Mouse (Mus musculus) embryonic fibroblast, embryonic 13.5 days (primary cell): ENCODE results near the gene Agrp. TPM values are rescaled to one million over a fixed set of nuclear protein-coding genes. Genes with fewer than 3 reads are reported as not detected.

ENCODE experiments used
- H3K27ac ChIP-seq: 2 replicates; pipeline ENCODE4 v1.5.1; 2012; ENCODE audit warnings: low read length, control low read depth, inconsistent platforms; ENCODE audit not compliant: insufficient read depth
- H3K4me1 ChIP-seq: 2 replicates; pipeline ENCODE4 v1.6.1; 2011; ENCODE audit warnings: low read length; ENCODE audit not compliant: control insufficient read depth, insufficient read depth
- H3K4me3 ChIP-seq: 2 replicates; pipeline ENCODE4 v1.5.1; 2011; ENCODE audit warnings: mild to moderate bottlenecking, control low read depth, low read length; ENCODE audit not compliant: insufficient read depth
- CTCF ChIP-seq: IDR thresholded peaks from 2 replicates; pipeline ENCODE4 v1.5.1; 2011; ENCODE audit warnings: mild to moderate bottlenecking, control low read depth, low read length, moderate library complexity, borderline replicate concordance; ENCODE audit not compliant: insufficient read depth
- POLR2A ChIP-seq: IDR thresholded peaks from 2 replicates; pipeline ENCODE4 v1.6.1; 2011; ENCODE audit warnings: low read depth, mild to moderate bottlenecking, control low read depth, low read length, moderate library complexity
- polyA plus RNA-seq: library from polyadenylated mRNA; stranded (reverse); fragments of >200 nt; gene quantifications from 2 replicates; pipeline ENCODE4 v1.2.4, GENCODE M21; 2011; ENCODE audit warnings: low read depth; ENCODE audit not compliant: missing spikeins, insufficient read length

The Agrp gene
- polyA plus RNA-seq, 1 experiment = not detected

- no peak for TF ChIP-seq CTCF
- no peak for TF ChIP-seq POLR2A
- Histone ChIP-seq H3K4me3 (no peak overlapping the region), H3K27ac (no peak overlapping the region), H3K4me1 (peaks cover 23% of the 10 kb centered on the region)
Observed at GRCm38 (mm10) chr8:105544544-105545205, 92.5 kb downstream of the Agrp start.

GRCm38 (mm10) chr8:105543703-105544102, 93.5 kb downstream of the Agrp start:
- peaks cover 23% of the 10 kb centered on the region for H3K4me1 ChIP-seq
- H3K4me3 ChIP-seq = no peak overlapping the region
- no peak for TF ChIP-seq CTCF
- no peak overlapping the region for H3K27ac ChIP-seq

GRCm38 (mm10) chr8:105542808-105543207, 94.4 kb downstream of the Agrp start:
- H3K27ac ChIP-seq = no peak overlapping the region
- TF ChIP-seq POLR2A (no peak), CTCF (no peak)
- no peak overlapping the region for H3K4me3 ChIP-seq
- H3K4me1 ChIP-seq = peaks cover 23% of the 10 kb centered on the region

- no peak overlapping the region for H3K27ac ChIP-seq
- H3K4me1 ChIP-seq = peaks cover 21% of the 10 kb centered on the region
- H3K4me3 ChIP-seq = no peak overlapping the region
- TF ChIP-seq CTCF (no peak), POLR2A (no peak)
Observed at GRCm38 (mm10) chr8:105542032-105542656, 95.0 kb downstream of the Agrp start.

- H3K4me1 ChIP-seq = peaks cover 5% of the 10 kb centered on the region; the same call in 1 of the 2 replicates
- H3K4me3 ChIP-seq = no peak overlapping the region
- TF ChIP-seq POLR2A (no peak), CTCF (no peak)
- H3K27ac ChIP-seq = no peak overlapping the region
Observed at GRCm38 (mm10) chr8:105538940-105539339, 98.3 kb downstream of the Agrp start.

- Histone ChIP-seq H3K27ac (no peak overlapping the region), H3K4me3 (no peak overlapping the region), H3K4me1 (0 out of 2 replicates have a peak, but pooled peaks cover 2% of the 10 kb centered on the region)
- TF ChIP-seq POLR2A = no peak
- no peak for TF ChIP-seq CTCF
Observed at GRCm38 (mm10) chr8:105537011-105537677, 100.0 kb downstream of the Agrp start.

GRCm38 (mm10) chr8:105536546-105536945, 100.6 kb downstream of the Agrp start:
- Histone ChIP-seq H3K4me3 (no peak overlapping the region), H3K4me1 (0 out of 2 replicates have a peak, but pooled peaks cover 2% of the 10 kb centered on the region), H3K27ac (no peak overlapping the region)
- TF ChIP-seq POLR2A = no peak
- TF ChIP-seq CTCF = no peak

- no peaks in the 10 kb centered on the region for H3K4me1 ChIP-seq
- TF ChIP-seq POLR2A (no peak), CTCF (peak; percentile 75)
- H3K27ac ChIP-seq = no peak overlapping the region
- H3K4me3 ChIP-seq = no peak overlapping the region
Observed at GRCm38 (mm10) chr8:105533892-105534329, 103.3 kb downstream of the Agrp start.

GRCm38 (mm10) chr8:105533439-105533838, 103.8 kb downstream of the Agrp start:
- no peaks in the 10 kb centered on the region for H3K4me1 ChIP-seq
- H3K27ac ChIP-seq = no peak overlapping the region
- no peak for TF ChIP-seq CTCF
- TF ChIP-seq POLR2A = no peak
- no peak overlapping the region for H3K4me3 ChIP-seq

- TF ChIP-seq CTCF = peak; percentile 37; the same call in 1 of the 2 replicates
- TF ChIP-seq POLR2A = no peak
- Histone ChIP-seq H3K4me3 (no peak overlapping the region), H3K27ac (no peak overlapping the region), H3K4me1 (no peaks in the 10 kb centered on the region)
Observed at GRCm38 (mm10) chr8:105531774-105532173, 105.4 kb downstream of the Agrp start.

GRCm38 (mm10) chr8:105529271-105529670, 107.9 kb downstream of the Agrp start:
- H3K27ac ChIP-seq = no peak overlapping the region
- TF ChIP-seq POLR2A (no peak), CTCF (no peak)
- no peak overlapping the region for H3K4me3 ChIP-seq
- no peaks in the 10 kb centered on the region for H3K4me1 ChIP-seq
